Mouse (Mus musculus): ENCODE data around the gene Srcin1. TPM values are rescaled to one million over a fixed set of nuclear protein-coding genes. Genes with fewer than 3 reads are reported as not detected.

Gene Srcin1
- polyA plus RNA-seq, 1 experiment = 47.1 TPM

GRCm38 (mm10) chr11:97532950-97533582 is 42.9 kb downstream of the Srcin1 start:
- Histone ChIP-seq H3K36me3 (ENCODE audit: control insufficient read depth, insufficient read depth, low read length) (no peaks in the 10 kb centered on the region), H3K4me1 (ENCODE audit: control insufficient read depth, insufficient read depth, low read length) (peaks cover 20% of the 10 kb centered on the region), H3K27me3 (ENCODE audit: control insufficient read depth, insufficient read depth, low read length) (peaks cover 2% of the 10 kb centered on the region), H3K4me3 (ENCODE audit: control insufficient read depth, low read depth, low read length) (no peak overlapping the region), H3K27ac (ENCODE audit: control insufficient read depth, insufficient read depth, low read depth, low read length) (no peak overlapping the region)
- TF ChIP-seq POLR2A (IDR thresholded peaks at IDR 0.05; ENCODE audit: control insufficient read depth, low read depth, low read length) (no peak), CTCF (IDR thresholded peaks at IDR 0.05; ENCODE audit: control insufficient read depth, insufficient read depth, insufficient replicate concordance, low read depth, low read length) (no peak)

- H3K27me3 ChIP-seq (ENCODE audit: control insufficient read depth, insufficient read depth, low read length) = peaks cover 2% of the 10 kb centered on the region
- no peak overlapping the region for H3K27ac ChIP-seq (ENCODE audit: control insufficient read depth, insufficient read depth, low read depth, low read length)
- no peak for TF ChIP-seq POLR2A (IDR thresholded peaks at IDR 0.05; ENCODE audit: control insufficient read depth, low read depth, low read length)
- no peak for TF ChIP-seq CTCF (IDR thresholded peaks at IDR 0.05; ENCODE audit: control insufficient read depth, insufficient read depth, insufficient replicate concordance, low read depth, low read length)
- no peaks in the 10 kb centered on the region for H3K36me3 ChIP-seq (ENCODE audit: control insufficient read depth, insufficient read depth, low read length)
- no peak overlapping the region for H3K4me3 ChIP-seq (ENCODE audit: control insufficient read depth, low read depth, low read length)
- peaks cover 20% of the 10 kb centered on the region for H3K4me1 ChIP-seq (ENCODE audit: control insufficient read depth, insufficient read depth, low read length)
Observed at GRCm38 (mm10) chr11:97532354-97532753, 43.6 kb downstream of the Srcin1 start.

GRCm38 (mm10) chr11:97531381-97532260 is 44.4 kb downstream of the Srcin1 start:
- Histone ChIP-seq H3K4me1 (ENCODE audit: control insufficient read depth, insufficient read depth, low read length) (peaks cover 17% of the 10 kb centered on the region), H3K27me3 (ENCODE audit: control insufficient read depth, insufficient read depth, low read length) (no peaks in the 10 kb centered on the region; the same call in 1 of the 2 replicates), H3K27ac (ENCODE audit: control insufficient read depth, insufficient read depth, low read depth, low read length) (no peak overlapping the region), H3K36me3 (ENCODE audit: control insufficient read depth, insufficient read depth, low read length) (no peaks in the 10 kb centered on the region), H3K4me3 (ENCODE audit: control insufficient read depth, low read depth, low read length) (peak overlapping the region; percentile 63)
- TF ChIP-seq CTCF (IDR thresholded peaks at IDR 0.05; ENCODE audit: control insufficient read depth, insufficient read depth, insufficient replicate concordance, low read depth, low read length) = peak; percentile 83; the same call in 1 of the 2 replicates
- TF ChIP-seq POLR2A (IDR thresholded peaks at IDR 0.05; ENCODE audit: control insufficient read depth, low read depth, low read length) = no peak

- Histone ChIP-seq H3K4me3 (ENCODE audit: control insufficient read depth, low read depth, low read length) (no peak overlapping the region), H3K4me1 (ENCODE audit: control insufficient read depth, insufficient read depth, low read length) (peaks cover 17% of the 10 kb centered on the region), H3K27me3 (ENCODE audit: control insufficient read depth, insufficient read depth, low read length) (no peaks in the 10 kb centered on the region; the same call in 1 of the 2 replicates), H3K36me3 (ENCODE audit: control insufficient read depth, insufficient read depth, low read length) (no peaks in the 10 kb centered on the region), H3K27ac (ENCODE audit: control insufficient read depth, insufficient read depth, low read depth, low read length) (no peak overlapping the region)
- TF ChIP-seq CTCF (IDR thresholded peaks at IDR 0.05; ENCODE audit: control insufficient read depth, insufficient read depth, insufficient replicate concordance, low read depth, low read length) (no peak), POLR2A (IDR thresholded peaks at IDR 0.05; ENCODE audit: control insufficient read depth, low read depth, low read length) (no peak)
Observed at GRCm38 (mm10) chr11:97530961-97531360, 45.0 kb downstream of the Srcin1 start.

GRCm38 (mm10) chr11:97530069-97530468 is 45.9 kb downstream of the Srcin1 start:
- TF ChIP-seq POLR2A (IDR thresholded peaks at IDR 0.05; ENCODE audit: control insufficient read depth, low read depth, low read length) (no peak), CTCF (IDR thresholded peaks at IDR 0.05; ENCODE audit: control insufficient read depth, insufficient read depth, insufficient replicate concordance, low read depth, low read length) (no peak)
- Histone ChIP-seq H3K36me3 (ENCODE audit: control insufficient read depth, insufficient read depth, low read length) (no peaks in the 10 kb centered on the region), H3K27me3 (ENCODE audit: control insufficient read depth, insufficient read depth, low read length) (no peaks in the 10 kb centered on the region; the same call in 1 of the 2 replicates), H3K4me3 (ENCODE audit: control insufficient read depth, low read depth, low read length) (no peak overlapping the region), H3K4me1 (ENCODE audit: control insufficient read depth, insufficient read depth, low read length) (peaks cover 17% of the 10 kb centered on the region), H3K27ac (ENCODE audit: control insufficient read depth, insufficient read depth, low read depth, low read length) (no peak overlapping the region)

GRCm38 (mm10) chr11:97528282-97528808 is 47.6 kb downstream of the Srcin1 start:
- H3K27me3 ChIP-seq (ENCODE audit: control insufficient read depth, insufficient read depth, low read length) = no peaks in the 10 kb centered on the region
- no peak overlapping the region for H3K4me3 ChIP-seq (ENCODE audit: control insufficient read depth, low read depth, low read length)
- TF ChIP-seq CTCF (IDR thresholded peaks at IDR 0.05; ENCODE audit: control insufficient read depth, insufficient read depth, insufficient replicate concordance, low read depth, low read length) = no peak
- TF ChIP-seq POLR2A (IDR thresholded peaks at IDR 0.05; ENCODE audit: control insufficient read depth, low read depth, low read length) = no peak
- peaks cover 16% of the 10 kb centered on the region for H3K4me1 ChIP-seq (ENCODE audit: control insufficient read depth, insufficient read depth, low read length)
- no peak overlapping the region for H3K27ac ChIP-seq (ENCODE audit: control insufficient read depth, insufficient read depth, low read depth, low read length)
- no peaks in the 10 kb centered on the region for H3K36me3 ChIP-seq (ENCODE audit: control insufficient read depth, insufficient read depth, low read length)

GRCm38 (mm10) chr11:97525313-97525712 is 50.7 kb downstream of the Srcin1 start:
- H3K4me1 ChIP-seq (ENCODE audit: control insufficient read depth, insufficient read depth, low read length) = peaks cover 3% of the 10 kb centered on the region
- H3K27ac ChIP-seq (ENCODE audit: control insufficient read depth, insufficient read depth, low read depth, low read length) = no peak overlapping the region
- no peak overlapping the region for H3K4me3 ChIP-seq (ENCODE audit: control insufficient read depth, low read depth, low read length)
- H3K27me3 ChIP-seq (ENCODE audit: control insufficient read depth, insufficient read depth, low read length) = no peaks in the 10 kb centered on the region
- H3K36me3 ChIP-seq (ENCODE audit: control insufficient read depth, insufficient read depth, low read length) = no peaks in the 10 kb centered on the region
- TF ChIP-seq CTCF (IDR thresholded peaks at IDR 0.05; ENCODE audit: control insufficient read depth, insufficient read depth, insufficient replicate concordance, low read depth, low read length) (no peak), POLR2A (IDR thresholded peaks at IDR 0.05; ENCODE audit: control insufficient read depth, low read depth, low read length) (no peak)

Measured in testis, adult 2 months (tissue).